Mouse (Mus musculus) common myeloid progenitor, adult 5-6 weeks (primary cell): ENCODE measurements at regions not wholly inside any gene's neighbourhood (a gene's known extent, or its start where the extent isn't known, plus 50 kb on each side); places are given as distances from the start of the nearest gene placed in this dataset.
A peak's percentile ranks its signal among the peaks of the same experiment; 100 is the strongest.

Experiments
- ATAC-seq: replicated peaks from 2 replicates; pipeline ENCODE4 v1.8.0; 2016; ENCODE audit warnings: low read depth, mild to moderate bottlenecking, moderate TSS enrichment, inconsistent platforms; ENCODE audit not compliant: poor library complexity, severe bottlenecking

- ATAC-seq = peak; percentile 61
These were observed 51.3 kb upstream of the Serbp1 start for GRCm38 (mm10) chr6:67186537-67187274.

GRCm38 (mm10) chr6:67184662-67185061 lies 53.3 kb upstream of the Serbp1 start:
- no peak for ATAC-seq

- ATAC-seq = peak; percentile 63
These were observed 54.3 kb upstream of the Serbp1 start for GRCm38 (mm10) chr6:67183481-67184215.

- no peak for ATAC-seq
These were observed 55.5 kb upstream of the Serbp1 start for GRCm38 (mm10) chr6:67182453-67182852.

GRCm38 (mm10) chr6:67181459-67181858 lies 56.5 kb upstream of the Serbp1 start:
- peak; percentile 45 for ATAC-seq

GRCm38 (mm10) chr6:67179416-67179815 lies 58.6 kb upstream of the Serbp1 start:
- no peak for ATAC-seq

- peak; percentile 64 for ATAC-seq
These were observed 59.4 kb upstream of the Serbp1 start for GRCm38 (mm10) chr6:67178531-67178930.

GRCm38 (mm10) chr6:67178101-67178500 lies 59.9 kb upstream of the Serbp1 start:
- peak; percentile 8; the same call in 1 of the 2 replicates for ATAC-seq

- ATAC-seq = peak; percentile 12; the same call in 1 of the 2 replicates
These were observed 67.4 kb upstream of the Serbp1 start for GRCm38 (mm10) chr6:67170674-67170946.

- ATAC-seq = peak; percentile 94
These were observed 67.9 kb upstream of the Serbp1 start for GRCm38 (mm10) chr6:67169873-67170673.

GRCm38 (mm10) chr6:67168803-67169202 lies 69.2 kb upstream of the Serbp1 start:
- peak; percentile 7; the same call in 1 of the 2 replicates for ATAC-seq

GRCm38 (mm10) chr6:67168031-67168777 lies 69.8 kb upstream of the Serbp1 start:
- ATAC-seq = peak; percentile 58

- no peak for ATAC-seq
These were observed 72.9 kb upstream of the Serbp1 start for GRCm38 (mm10) chr6:67165091-67165490.

GRCm38 (mm10) chr6:67163947-67164346 lies 74.0 kb upstream of the Serbp1 start:
- no peak for ATAC-seq

- ATAC-seq = no peak
These were observed 75.2 kb upstream of the Serbp1 start for GRCm38 (mm10) chr6:67162814-67163213.

GRCm38 (mm10) chr6:67161610-67162009 lies 76.4 kb upstream of the Serbp1 start:
- ATAC-seq = peak; percentile 65

- ATAC-seq = no peak
These were observed 77.4 kb upstream of the Serbp1 start for GRCm38 (mm10) chr6:67160564-67160963.

GRCm38 (mm10) chr6:67159726-67160523 lies 78.1 kb upstream of the Serbp1 start:
- ATAC-seq = no peak

- ATAC-seq = no peak
These were observed 78.8 kb upstream of the Serbp1 start for GRCm38 (mm10) chr6:67159224-67159623.
